Mouse (Mus musculus): ENCODE measurements at regions not wholly inside any gene's neighbourhood (a gene's known extent, or its start where the extent isn't known, plus 50 kb on each side); places are given as distances from the start of the nearest gene placed in this dataset.

DNA sequence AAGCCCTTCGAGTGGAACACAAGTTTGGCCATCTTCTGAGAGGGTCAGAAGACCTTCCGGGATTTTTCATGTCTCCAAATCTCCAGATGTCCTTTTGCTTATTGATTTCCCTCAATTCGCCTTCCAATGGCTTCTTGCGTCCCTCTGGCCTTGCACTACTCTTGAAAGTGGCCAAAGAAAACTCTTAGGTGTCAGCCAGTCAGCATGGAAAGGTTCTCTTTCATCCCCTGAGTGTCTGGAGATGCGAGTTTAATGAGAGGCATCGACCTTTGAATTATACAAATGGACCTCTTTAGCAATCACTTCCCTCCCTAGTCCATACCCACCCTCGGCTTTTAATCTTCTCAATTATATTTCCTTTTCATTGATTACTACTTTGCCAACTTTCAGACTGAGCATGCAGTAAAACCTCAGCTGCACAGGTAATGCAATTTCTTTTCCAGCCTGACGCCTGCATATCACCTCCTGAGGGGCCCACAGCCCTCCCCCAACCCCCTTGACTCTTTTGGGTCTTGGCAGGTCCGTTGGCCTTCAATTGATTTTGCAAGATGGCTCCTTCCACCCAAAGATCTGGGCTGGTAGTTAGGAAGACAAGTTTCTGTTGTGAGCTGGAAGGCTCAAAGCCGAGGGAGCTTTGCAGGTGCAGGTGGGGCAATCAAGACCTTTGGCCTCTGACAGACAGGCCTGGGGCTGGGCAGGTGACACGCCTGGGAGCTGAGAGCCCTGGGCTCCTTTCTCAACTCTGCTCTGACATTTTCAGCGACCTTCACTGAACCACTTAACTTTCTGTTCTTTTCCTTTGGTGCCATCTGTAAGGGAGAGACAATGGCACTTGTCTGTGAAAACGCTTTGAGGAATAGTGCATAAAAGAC is 461.8 kb downstream of the Ccdc171 start:
- DNase-seq, result no peak

DNA sequence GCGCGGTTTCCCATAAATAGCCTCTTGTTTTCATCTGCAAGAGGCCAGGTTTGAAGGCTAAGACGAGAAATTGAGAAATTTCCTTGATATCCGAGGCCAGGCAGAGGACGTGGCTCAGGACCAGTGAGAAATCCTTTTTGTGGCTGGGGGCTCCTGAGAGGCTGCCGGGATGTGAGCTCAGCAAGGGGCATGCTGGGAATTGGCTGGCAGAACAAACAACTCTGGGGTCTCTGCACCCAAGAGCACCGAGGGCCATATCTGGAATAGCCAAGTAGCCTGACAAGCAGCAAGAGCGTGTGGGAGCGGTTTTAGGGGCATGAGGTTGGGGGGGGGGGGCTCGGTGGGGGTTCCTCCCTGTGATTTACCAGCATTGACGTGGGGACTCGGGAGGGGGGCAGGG is 462.5 kb downstream of the Ccdc171 start:
- no peak for DNase-seq

DNA sequence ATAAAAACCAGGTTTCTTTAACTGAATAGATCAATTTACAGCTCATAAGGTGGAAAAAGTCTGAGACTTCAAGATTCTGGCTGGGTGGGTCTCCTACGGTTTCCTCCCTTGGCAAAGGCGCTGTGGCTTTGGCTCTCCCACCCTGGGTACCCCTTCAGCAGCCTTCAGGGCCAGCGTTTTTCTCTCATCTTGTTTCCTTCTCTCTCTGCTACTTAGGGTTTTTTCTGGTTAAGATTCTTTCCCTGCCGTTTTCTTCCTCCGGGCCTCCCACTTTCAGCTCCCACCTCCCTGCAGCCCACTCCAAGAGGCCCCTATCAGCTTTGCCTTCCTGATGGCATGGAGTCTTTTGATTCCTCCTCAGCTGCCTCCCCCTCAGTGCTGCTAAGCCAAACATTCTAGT is 463.0 kb downstream of the Ccdc171 start:
- DNase-seq, result no peak

DNA sequence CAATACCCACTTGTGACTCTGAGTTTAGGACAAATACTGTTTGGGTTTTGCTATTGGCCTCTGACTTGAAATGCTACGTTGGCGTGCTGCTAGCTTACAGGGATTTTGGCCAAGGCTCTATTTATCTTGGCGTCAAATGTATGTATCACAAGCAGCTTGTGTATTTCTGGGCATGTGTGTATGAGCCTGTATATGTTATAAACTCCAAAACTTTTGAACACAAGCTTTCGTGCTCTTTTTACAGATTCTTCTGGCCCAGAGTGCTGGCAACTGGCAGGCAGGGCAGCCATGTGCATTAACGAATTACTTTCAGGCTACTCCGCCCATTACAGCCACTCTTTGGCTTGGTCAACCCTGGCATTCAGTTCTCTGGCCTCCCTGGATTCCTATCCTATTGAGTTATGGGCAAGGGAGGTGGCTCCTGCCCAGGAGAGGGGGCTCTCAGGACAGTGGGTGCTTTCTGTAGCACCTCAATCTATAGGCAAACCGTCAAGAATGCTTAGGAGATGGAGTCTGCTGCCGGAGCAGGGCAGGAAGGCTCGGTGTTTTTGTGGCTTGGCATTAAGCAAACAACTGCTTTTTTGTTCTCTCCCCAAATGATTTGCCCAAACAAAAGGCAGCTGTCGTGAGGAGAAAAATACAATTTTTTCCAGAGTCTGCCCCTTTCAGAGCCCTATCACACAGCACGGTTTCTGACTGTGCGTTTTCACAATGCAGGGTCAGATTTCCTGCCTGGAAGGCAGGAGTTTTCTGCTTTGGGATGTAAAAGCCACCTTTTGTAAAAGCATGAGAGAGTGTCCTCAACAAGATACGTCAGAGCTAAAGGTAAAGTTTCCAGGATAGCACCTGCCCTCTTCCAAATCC is 465.0 kb downstream of the Ccdc171 start:
- no peak for DNase-seq

DNA sequence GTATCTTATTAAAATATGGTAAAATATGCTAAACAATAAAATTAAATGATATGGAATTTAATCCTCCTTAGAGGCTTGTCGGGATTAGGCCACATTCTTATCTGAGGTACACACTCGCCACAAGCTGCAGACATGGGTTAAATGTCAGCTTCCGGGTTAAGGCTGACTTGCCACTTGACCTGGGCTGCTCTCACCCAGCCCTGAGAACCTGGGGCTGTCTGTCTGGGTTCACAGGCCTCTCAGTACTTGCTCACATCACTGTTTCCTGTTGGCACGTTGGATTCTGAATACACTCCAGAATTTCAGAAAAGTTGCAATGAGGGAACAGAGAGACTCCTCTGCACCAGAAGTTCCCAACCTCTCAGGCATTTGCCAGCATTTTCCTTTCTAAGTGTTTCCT is 465.9 kb downstream of the Ccdc171 start:
- DNase-seq, result no peak

DNA sequence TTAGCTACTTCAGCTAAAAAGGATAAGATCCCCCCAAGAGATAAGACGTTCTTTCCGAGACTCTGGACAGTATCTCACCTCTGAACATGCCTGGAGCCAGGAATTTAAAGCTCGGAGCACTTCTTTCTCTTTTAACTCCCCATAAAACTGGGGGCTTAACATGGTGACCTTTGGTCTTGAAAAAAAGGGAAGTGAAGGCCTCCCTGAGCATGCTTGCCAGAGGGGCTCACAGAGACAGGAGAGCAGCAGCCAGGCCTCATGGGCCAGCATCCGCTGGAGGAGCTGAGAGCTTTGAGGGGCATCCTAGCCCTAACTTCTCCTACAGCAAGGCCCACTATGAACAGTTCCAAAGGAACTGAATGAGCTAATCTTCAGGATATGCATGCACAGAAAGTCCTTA is 471.7 kb downstream of the Ccdc171 start:
- DNase-seq, result no peak

DNA sequence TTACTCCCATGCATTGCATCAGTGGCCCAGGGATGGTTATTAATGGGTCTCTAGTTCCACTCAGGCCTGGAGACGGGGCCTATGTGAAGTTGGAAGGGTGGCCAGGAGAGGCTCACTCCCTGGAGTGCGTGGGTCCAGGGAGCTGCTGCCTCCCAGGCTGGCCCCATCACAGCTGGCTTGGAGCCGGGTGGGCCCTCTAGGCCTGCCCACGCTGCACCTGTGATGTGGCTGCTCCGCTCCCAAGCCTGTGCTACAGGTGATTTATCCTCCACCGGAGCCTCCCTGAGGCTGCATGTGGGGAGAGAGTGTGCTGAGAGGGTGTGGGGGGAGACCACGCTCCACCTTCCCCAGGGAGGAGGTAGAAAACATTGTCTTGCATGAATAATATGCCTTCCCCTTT is 476.3 kb downstream of the Ccdc171 start:
- no peak for DNase-seq

DNA sequence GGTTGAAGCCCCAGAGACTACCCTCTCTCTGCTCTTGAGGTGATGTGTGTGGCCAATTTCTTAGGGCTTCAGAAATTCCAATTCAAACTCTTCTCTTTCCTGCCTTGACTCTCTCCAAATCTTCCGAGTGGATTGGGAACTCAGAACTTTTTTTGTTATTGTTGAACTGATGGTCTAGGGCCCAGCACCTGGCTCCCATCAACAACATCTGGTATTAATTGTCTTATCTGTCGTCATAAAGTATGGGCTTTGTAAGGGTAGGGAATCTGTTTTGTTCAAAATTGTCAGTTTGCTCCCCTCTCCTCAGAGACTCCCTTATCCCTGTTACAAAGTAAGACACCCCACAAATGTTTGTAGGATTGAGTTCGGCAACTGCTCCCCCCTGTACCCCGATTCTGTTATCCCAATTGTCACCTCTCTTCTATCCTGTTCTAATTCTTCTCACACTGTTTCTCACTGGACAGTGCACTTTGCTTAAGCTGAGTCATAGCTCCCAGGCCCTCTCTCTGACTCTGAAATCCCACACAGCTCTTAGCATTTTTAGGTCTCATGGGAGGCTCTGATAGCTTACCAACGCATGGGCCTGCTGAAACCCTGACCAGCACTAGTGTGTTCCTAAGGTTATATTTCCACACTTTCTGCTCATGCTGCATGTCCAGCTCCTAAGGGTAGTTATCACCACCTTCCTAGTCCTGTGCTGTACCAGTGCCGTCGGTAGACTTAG is 478.9 kb downstream of the Ccdc171 start:
- no peak for DNase-seq

DNA sequence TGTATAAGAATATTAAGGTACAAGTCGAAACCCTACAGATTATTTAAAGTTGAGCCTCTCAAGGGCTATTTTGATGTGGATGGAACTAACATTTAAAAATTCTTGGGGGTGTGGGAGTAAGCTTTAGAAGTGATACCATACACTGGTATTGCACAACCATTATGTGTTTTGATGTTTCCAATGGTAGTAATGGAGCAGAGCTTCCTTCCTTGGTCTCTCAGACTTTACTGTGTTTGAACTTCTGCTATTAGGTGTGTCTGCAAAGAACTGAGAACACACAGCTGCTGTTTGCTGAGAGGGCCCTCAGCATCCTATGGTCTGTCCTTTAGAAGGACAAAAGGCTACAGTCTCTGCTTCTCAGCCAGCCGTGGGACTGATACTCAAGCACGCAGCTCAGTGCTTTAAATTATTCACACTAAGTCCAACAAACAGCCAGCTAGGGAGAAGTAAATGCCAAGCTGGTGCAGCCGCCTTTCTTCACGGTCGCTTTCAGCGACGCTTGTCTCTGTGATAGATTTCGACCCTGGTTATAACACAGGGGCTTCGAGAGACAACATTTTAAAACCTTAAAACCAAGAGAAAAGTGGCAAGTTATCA is 479.5 kb downstream of the Ccdc171 start:
- no peak for DNase-seq

DNA sequence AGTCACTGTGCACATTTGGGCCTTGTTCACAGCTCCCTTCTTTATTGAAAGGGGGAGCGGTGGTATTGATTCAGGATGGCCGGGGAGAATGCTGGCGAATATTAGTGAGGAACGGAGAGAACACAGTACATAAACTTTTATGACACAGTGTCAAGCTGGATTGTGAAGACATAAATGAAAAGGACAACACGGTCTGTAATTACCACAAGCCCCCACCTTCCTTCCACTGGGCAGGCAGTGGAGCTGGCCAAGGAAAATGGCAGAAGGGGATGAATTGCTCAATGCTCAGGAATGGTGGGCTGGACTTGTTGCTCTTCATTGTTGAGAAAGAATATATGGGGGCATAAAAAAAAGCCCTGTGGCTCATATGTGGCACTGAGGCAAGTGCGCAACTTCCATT is 486.6 kb downstream of the Ccdc171 start:
- no peak for DNase-seq

DNA sequence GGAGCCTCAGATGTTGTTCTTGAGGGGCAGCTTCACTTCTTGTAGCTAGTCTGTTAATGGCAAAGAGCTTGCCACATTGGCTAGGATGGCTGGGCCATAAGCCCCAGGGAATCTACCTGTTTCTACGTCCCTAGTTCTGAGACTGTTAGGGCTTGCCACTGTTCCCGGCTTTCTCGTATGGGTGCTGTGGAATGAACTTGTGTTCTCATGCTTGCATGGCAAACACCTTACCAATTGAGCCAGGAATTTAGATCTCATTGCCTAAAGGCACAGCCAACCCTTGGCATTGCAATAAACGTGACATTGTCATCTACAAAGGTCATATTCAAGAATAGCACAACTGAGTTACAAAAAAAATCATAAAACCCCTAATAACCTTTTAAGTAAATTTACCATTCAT is 489.8 kb downstream of the Ccdc171 start:
- no peak for DNase-seq

DNA sequence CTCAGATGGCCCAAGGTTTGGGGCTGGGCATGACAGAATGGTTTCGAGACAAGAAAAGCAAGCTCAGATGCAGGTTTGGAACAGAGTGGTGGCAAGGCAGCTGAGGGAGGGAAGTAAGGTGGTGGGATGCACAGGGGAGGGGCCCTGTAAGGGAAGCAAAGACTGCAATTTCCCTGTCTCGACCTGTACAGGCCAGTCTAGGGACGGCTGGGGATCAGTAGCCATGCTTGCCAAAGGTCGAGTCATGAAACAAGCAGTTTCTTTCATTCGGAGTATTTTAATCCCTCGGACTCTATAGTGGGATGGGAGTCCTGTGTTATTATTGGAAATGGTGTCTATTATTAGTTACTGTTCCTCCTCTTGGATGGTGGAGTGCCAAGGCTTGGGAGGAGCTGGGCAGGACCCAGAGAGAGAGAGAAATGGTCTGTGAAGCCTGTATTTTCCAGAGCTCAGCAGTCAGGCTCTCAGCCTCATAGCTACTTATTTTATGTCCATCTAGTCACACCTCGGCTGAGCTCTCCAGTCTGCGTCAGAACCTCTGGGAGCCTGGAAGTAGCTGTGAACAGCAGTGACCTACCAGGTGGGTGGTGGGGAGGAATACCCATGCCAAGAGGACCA is 490.3 kb downstream of the Ccdc171 start:
- no peak for DNase-seq

DNA sequence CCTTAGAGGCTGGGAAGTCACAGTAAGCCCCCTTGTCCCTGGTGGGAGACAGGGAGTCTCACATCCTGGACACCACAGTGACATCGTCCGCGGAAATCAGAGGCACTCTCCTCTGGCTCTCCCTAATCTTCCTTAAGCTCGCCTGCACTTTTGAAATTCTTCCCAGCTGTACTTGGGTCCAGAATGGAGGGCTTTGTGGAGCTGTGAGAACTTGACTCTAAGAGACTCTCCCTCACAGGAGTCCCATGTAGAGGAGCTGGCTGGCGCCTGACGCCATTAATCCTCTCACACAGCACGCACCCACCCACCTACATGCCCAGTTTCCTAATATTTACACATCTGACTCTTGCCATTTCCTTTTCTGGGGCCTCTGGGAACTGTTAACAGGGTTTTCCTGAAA is 492.8 kb downstream of the Ccdc171 start:
- DNase-seq, result no peak

DNA sequence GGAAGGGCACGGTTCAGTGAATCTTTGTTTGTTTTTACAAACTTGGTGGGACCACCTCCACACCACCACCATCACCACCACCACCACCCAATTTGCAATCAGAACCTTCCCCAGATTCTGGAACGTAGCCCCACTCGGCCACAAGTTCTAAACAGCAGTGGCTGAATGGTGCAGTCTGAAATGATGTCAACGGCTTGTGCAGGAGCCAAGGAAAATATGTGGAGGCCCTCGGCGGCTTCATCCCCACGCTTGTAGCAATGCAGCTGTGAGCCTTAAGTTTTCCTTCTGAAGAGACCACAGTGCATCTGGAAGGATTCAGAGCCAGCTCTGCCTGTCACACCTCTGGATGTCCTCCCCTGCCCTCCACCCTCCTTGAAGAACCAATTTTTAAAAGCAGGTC is 493.4 kb downstream of the Ccdc171 start:
- no peak for DNase-seq

DNA sequence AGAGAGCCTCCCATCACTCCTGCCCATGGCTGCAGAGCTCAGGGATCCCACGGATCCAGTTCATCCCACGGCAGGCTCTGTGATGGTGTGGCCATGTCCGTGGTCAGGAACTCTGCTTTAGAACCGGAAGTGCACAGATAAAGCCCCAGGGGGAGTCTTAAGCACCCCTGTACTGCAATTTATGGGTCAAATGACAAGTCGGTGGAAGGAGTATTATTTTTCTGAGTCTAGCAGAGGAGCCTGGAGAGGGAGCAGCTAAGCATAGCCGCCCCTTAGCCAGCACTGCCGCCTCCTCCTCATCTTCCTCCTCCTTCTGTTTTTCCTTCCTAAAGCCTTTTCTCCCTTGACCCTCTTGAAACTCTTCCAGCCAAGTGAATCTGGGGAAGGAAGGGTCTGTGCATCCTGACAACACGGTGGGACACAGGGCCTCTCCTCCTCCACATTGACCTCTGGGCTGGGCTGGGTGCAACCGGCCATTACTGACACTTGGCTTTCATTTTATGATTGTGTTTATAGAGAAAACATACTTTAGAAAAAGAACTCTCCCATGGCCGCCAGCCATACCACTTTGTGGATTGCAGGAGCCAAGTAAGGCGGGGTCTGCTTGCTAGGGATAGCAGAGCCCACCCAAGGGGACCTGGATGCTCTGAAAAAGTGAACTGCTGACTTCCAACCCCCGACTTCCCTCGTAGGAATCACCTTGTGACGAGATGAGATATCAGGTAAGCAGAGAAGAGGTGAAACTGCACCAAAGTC is 494.3 kb downstream of the Ccdc171 start:
- DNase-seq, result no peak

DNA sequence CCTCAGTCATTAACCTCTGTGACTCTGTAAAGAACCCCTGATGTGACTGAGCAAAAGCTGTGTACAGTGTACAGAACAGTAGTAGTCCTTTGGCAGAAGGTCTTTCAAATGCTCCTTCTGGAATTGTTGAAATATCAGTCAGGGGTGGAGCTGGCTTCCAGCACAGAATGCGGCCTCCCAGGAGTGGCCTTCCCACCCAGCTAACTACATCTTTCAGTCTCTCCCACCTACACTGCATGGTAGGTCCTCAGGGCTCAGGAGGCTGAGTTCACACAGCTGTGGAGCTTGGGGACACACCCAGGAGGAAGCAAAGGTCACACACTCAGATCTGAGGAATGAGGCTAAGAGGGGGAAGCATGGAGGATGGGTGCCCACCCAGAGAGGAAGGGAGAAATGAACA is 495.3 kb downstream of the Ccdc171 start:
- DNase-seq, result no peak

DNA sequence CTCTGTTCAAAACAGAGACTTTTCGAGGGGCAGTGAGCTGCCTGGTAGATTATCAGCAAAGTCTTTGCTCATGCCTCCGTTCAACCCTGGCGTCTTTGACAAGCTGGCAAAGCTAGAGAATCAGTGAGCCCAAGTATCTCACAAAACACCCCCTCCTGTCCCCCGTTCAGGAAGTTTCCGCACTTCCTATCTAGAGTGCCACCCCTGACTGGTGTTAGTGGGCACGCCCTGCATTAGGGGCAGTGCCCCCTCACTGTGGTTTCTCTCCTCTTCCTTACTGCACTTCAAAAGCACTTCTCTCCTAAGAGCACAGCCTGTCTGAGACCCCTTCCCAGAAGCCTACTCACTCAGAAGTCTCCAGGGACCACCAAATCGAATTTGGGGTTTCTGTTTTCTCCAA is 497.0 kb downstream of the Ccdc171 start:
- DNase-seq, result no peak

DNA sequence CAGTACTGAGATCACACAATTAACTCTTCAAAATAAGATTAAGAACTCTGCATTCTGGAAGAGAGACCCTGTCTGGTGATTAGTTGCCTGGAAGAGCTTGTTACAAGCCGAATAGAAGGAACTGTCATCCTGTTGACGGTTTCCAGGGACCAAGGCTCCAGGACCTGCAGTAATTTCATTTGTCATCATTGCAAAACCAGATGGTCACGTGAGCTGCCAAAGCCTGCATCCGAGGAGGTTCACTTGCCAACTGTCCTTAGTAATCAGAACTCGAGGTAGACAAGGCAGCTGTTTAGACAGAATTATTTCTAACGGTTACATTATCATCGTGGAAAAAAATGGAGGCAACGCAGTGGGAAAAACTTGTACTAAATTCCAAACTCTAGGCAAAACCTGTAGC is 500.8 kb downstream of the Ccdc171 start:
- DNase-seq, result no peak

DNA sequence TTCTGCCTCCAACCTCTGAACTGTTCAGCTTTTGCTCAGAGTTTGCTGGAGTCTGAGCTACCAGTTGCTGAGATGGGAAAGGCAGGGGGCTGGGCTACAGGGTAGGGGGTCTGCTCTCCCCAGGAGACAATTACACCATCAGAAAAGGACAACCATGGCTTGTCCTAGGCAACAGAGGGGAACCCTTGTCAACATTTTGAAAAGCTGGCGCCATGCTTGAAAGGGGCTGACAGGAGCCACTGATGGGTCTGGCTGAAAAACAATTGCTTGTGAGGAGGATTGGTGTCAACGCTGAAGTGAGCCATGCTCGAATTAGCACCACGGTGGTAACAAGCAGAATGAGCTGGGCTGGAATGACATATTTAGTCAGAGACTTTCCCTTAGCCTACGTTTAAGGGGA is 502.8 kb downstream of the Ccdc171 start:
- no peak for DNase-seq

DNA sequence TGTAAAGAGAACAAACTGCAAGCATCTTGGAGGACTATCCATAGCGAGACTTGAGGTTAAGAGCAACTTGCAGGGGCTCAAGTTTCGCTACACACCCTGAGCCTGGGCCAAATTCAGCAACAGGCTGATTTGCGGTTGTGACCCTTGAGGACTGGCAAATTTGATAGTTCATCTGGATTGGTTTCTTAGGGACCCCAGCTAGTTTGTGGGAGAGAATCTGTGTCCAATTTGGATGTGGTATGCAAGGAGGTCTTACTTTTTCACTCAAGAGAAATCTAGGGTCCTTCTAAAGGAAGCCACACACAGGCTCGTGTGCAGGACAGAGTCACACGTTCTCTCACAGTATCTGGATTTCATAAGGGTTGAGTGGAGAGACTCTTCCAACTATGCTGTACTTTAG is 505.6 kb downstream of the Ccdc171 start:
- no peak for DNase-seq

DNA sequence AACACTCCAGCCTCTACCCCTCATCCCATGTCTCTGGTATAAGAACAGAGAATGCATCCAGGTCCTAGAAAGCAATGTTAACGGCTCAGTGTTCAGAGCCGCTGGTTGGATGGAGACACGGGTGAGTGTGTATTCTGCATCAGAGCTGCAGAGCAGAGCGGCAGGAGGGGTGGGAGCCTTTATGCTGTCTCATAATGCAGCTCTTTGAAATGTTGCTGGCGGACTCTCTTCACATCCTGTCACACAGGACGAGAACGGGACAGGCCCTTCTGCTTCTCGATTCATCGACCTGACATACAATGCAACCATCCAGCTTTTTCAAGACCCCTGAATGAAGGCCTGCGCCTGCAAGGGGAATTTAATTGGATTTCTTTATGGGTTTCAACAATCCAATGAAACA is 507.2 kb downstream of the Ccdc171 start:
- DNase-seq, result peak; percentile 12

DNA sequence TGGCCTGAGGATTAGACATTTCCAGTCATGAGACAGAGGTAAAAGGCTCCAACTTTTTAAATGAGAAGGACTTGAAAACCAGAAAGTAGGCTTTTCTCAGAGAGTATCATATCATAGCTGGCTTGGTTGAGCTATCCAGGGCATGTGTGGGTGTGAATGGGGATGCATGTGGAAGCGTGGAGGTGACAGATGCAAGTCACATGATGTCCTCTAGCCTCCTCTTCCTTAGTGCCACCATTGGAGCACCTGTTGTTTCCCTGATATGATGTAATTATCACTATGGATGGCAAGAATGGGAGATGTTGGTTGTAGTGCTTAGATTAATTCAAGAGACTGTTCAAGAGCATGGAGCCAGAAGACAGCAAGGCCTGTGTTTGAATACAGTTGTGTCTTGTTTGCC is 510.0 kb downstream of the Ccdc171 start:
- DNase-seq, result no peak
